Mouse (Mus musculus) stomach, embryonic 15.5 days (tissue): ENCODE results near the gene Cd3eap. TPM values are rescaled to one million over a fixed set of nuclear protein-coding genes. Genes with fewer than 3 reads are reported as not detected.

Experiments used
- ATAC-seq: fragments of 200-750 bp; cut with Nextera tagmentation; 2 replicates; pipeline ENCODE4 v1.8.0; 2017; ENCODE audit warnings: low read depth, moderate number of reproducible peaks, moderate TSS enrichment; ENCODE audit not compliant: insufficient read depth, low FRiP score
- H3K27ac ChIP-seq: fragments of 300-500 bp; sonication (generic); 2 replicates; pipeline ENCODE4 v1.5.1; 2015; ENCODE audit warnings: mild to moderate bottlenecking, inconsistent platforms
- H3K27me3 ChIP-seq: fragments of 300-500 bp; sonication (generic); replicated peaks from 2 replicates; pipeline ENCODE4 v1.6.1; 2015; ENCODE audit warnings: inconsistent platforms
- H3K36me3 ChIP-seq: fragments of 300-500 bp; sonication (generic); 2 replicates; pipeline ENCODE4 v1.6.1; 2015; ENCODE audit warnings: inconsistent platforms
- H3K4me1 ChIP-seq: fragments of 300-500 bp; sonication (generic); 2 replicates; pipeline ENCODE4 v1.6.1; 2015; ENCODE audit warnings: inconsistent platforms
- H3K4me2 ChIP-seq: fragments of 300-500 bp; sonication (generic); 2 replicates; pipeline ENCODE4 v1.6.1; 2015; ENCODE audit warnings: mild to moderate bottlenecking, inconsistent platforms
- H3K4me3 ChIP-seq: fragments of 300-500 bp; sonication (generic); replicated peaks from 2 replicates; pipeline ENCODE4 v1.5.1; 2015; ENCODE audit warnings: inconsistent platforms
- H3K9ac ChIP-seq: fragments of 300-500 bp; sonication (generic); 2 replicates; pipeline ENCODE4 v1.6.1; 2015; ENCODE audit warnings: inconsistent platforms
- H3K9me3 ChIP-seq: fragments of 300-500 bp; sonication (generic); 2 replicates; pipeline ENCODE4 v1.6.1; 2016; ENCODE audit warnings: inconsistent platforms
- WGBS: fragments of 180-500 bp; shearing (Covaris S2); methylation state at CpG from one replicate; pipeline ENCODE4 v1.1.7; 2015; 5-methylcytosine and 5-hydroxymethylcytosine counted together
- polyA plus RNA-seq: library from polyadenylated mRNA; unstranded; fragments of >200 nt; fragmentation: Nextera tagmentation; extraction: Ambion mirVana; gene quantifications from 2 replicates; pipeline ENCODE4 v1.2.1, GENCODE M21; 2015

Gene Cd3eap
- polyA plus RNA-seq, 1 experiment from 2014 or later, result 26.1 TPM

DNA sequence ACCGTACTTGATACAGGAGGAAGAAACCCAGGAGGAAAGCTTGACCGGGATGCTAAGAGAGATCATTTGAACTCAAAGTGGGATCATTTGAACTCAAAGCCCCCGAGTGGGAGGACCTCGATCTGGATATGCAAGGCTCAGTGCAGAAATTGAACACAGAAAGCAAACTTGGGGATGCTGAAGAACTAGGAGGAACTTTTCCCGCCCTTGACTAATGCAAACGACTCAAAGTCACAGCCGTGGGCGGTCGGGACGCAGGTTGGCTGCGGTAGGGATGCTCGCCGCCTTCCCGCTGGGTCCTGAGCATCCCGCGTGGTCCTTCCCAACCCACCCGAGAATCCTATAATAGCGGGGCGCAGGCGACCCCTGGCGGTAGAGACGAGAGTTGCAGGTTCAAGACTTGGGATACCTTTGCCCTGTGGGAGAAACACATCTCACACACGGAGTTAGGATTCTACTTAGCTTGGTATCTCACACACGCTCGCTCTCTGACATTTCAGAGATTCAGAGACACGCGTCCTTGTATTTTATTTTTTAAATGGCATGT is 16.7 kb downstream of the Cd3eap start:
- no peaks in the 10 kb centered on the region for H3K36me3 ChIP-seq
- peak overlapping the region; percentile 50 for H3K4me3 ChIP-seq
- H3K27ac ChIP-seq, result peak overlapping the region; percentile 71; the same call in 1 of the 2 replicates
- H3K9ac ChIP-seq, result peak overlapping the region; percentile 39; the same call in 1 of the 2 replicates
- H3K9me3 ChIP-seq, result no peaks in the 10 kb centered on the region
- no peak for ATAC-seq
- H3K4me2 ChIP-seq, result peak overlapping the region; percentile 96
- WGBS, result under 1% methylated on average over 27 of the region's 27 CpGs
- peaks cover 3% of the 10 kb centered on the region; the same call in 1 of the 2 replicates for H3K27me3 ChIP-seq
- H3K4me1 ChIP-seq, result peaks cover 28% of the 10 kb centered on the region

DNA sequence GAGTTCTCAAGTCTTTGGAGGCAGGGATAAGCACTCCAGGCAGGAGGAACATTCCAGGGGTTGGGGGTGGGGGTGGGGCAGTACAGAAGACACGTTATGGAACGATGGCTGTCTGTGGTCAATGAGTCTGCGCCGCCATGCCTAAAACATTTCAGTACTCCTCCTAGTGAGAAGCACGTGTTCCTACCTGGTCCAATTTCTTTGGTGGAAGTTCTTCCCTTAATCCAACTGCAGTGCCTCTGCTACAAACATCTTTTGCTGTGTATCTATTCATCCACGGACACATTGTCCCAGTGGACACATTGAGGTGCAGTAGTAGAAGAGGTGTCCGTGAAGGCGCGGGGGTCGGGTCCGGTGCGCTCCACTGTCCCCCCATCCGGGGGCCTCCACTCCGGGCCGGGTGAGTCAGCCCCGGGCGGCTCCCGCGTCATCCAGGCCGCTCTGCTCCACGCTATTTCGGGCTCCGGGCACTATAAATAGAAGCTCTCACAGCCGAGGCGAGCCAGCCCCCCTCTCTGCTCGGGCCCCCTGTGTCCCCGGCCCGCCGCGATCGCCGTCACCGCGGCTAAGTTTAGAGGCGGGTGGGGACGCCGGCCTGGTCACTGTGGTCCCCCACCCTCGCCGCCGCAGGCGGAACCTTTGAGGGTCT is 17.4 kb downstream of the Cd3eap start:
- H3K4me2 ChIP-seq, result peak overlapping the region; percentile 96
- H3K4me1 ChIP-seq, result peaks cover 31% of the 10 kb centered on the region
- H3K9me3 ChIP-seq, result no peaks in the 10 kb centered on the region
- H3K36me3 ChIP-seq, result no peaks in the 10 kb centered on the region
- H3K27ac ChIP-seq, result peak overlapping the region; percentile 71; the same call in 1 of the 2 replicates
- H3K9ac ChIP-seq, result peak overlapping the region; percentile 39; the same call in 1 of the 2 replicates
- WGBS, result 1% methylated on average over 39 of the region's 41 CpGs
- peaks cover 3% of the 10 kb centered on the region; the same call in 1 of the 2 replicates for H3K27me3 ChIP-seq
- no peak for ATAC-seq
- peak overlapping the region; percentile 50 for H3K4me3 ChIP-seq

DNA sequence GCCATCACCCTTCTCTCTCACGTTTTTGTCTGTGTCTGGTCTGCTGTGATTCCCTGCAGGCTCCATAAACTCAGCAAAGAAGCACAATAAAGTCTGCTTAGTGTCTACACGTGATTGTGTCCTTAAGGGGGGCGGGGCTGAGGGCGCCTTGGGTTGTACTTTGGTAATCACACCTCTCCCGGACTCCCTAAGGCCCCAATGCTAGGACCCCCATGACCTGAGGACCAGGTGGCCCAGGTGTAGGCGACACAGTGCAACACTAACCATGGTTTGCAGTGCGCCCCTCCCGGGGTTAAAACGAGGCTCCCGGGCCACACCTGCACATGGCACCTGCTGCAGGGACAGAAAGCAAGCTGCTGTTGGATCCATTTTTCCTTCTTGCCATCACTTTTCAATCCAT is 18.0 kb downstream of the Cd3eap start:
- Histone ChIP-seq H3K4me2 (peak overlapping the region; percentile 96), H3K9ac (no peak overlapping the region), H3K4me1 (peaks cover 31% of the 10 kb centered on the region), H3K9me3 (no peaks in the 10 kb centered on the region), H3K4me3 (peak overlapping the region; percentile 50), H3K36me3 (no peaks in the 10 kb centered on the region), H3K27ac (no peak overlapping the region), H3K27me3 (peaks cover 3% of the 10 kb centered on the region; the same call in 1 of the 2 replicates)
- no peak for ATAC-seq
- WGBS, result 18% methylated on average over 10 of the region's 10 CpGs

DNA sequence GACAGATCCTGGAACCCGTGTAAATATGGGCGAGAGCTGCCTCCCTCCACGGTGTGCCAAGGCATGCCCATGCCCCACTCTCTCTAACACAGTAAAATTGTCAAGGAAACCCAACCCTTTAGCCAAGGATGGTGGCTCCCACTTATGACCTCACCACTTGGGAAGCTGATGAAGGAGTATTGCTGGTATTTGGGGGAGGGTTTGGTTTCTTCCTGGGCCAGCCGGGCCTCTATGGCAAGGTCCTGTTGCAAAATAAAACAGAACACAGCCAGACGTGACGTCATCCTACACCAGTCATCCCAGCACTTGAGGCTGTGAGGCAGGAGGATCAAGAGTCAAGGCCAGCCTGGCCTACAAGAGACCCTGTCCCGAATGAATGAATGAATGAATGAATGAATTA is 20.7 kb downstream of the Cd3eap start:
- Histone ChIP-seq H3K4me2 (no peak overlapping the region), H3K4me3 (no peak overlapping the region), H3K4me1 (peaks cover 23% of the 10 kb centered on the region), H3K9me3 (no peaks in the 10 kb centered on the region), H3K36me3 (no peaks in the 10 kb centered on the region), H3K27me3 (peaks cover 3% of the 10 kb centered on the region; the same call in 1 of the 2 replicates), H3K27ac (no peak overlapping the region), H3K9ac (no peak overlapping the region)
- WGBS, result 60% methylated on average over 7 of the region's 7 CpGs
- no peak for ATAC-seq

DNA sequence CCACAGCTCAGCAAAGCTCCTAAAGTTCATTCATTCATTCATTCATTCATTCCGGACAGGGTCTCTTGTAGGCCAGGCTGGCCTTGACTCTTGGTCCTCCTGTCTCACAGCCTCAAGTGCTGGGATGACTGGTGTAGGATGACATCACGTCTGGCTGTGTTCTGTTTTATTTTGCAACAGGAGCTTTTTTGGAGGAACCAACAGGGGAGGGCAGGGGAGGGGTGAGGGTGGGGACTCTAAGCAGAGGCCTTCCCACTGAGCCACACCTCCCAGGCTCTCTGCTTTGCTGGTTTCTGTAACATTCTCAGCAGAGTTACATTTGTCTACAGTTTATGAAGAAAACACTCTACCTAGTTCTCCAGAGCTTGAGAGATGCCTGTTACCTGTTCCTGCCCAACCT is 21.2 kb downstream of the Cd3eap start:
- Histone ChIP-seq H3K9me3 (no peaks in the 10 kb centered on the region), H3K4me2 (no peak overlapping the region), H3K27me3 (peaks cover 3% of the 10 kb centered on the region; the same call in 1 of the 2 replicates), H3K4me3 (no peak overlapping the region), H3K9ac (no peak overlapping the region), H3K4me1 (peaks cover 20% of the 10 kb centered on the region), H3K36me3 (no peaks in the 10 kb centered on the region), H3K27ac (no peak overlapping the region)
- 62% methylated on average over 2 of the region's 2 CpGs for WGBS
- no peak for ATAC-seq

DNA sequence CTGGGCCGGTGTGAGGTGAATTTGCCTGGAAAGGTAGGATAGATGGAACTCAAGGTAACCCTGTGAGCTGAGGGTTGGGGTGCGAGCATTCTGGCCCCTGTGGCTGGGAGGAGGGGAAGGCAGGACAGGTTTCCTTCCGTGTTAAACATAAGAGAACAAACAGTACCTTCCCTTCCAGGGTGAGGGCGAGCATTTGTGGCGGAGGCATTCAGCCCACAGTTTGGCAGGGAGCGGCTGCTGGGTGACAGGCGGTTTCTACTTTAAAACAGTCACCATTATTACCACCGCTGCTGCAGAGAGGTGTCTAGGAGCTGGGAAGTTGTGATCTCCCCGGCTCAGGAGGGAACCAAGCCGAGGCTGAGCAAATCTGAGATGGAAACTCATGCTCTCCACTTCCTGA is 22.2 kb downstream of the Cd3eap start:
- 49% methylated on average over 10 of the region's 10 CpGs for WGBS
- no peak overlapping the region for H3K4me2 ChIP-seq

DNA sequence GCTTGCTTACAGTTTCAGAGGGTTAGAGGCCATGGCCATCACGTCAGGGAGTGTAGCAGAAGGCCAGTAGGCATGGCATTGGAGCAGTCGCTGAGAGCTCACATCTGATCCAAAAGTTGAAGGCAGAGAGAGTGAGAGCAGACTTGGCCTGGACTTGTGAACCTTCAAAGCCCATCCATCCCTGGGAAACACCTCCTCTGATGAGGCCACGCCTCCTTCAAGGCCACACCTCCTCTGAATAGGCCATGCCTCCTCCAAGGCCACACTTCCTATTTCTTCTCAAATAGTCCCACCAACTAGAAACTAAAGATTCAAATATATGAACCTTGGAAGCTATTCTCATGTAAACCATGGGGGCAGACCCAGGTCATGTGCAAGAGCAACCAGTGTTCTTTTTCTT is 23.7 kb downstream of the Cd3eap start:
- 41% methylated on average over 3 of the region's 3 CpGs for WGBS
- no peak overlapping the region for H3K27ac ChIP-seq
- no peaks in the 10 kb centered on the region for H3K27me3 ChIP-seq

More for the DNA sequence above, 22.2 kb downstream of the Cd3eap start:
- Histone ChIP-seq H3K27me3 (no peaks in the 10 kb centered on the region), H3K27ac (no peak overlapping the region), H3K9ac (no peak overlapping the region), H3K4me3 (no peak overlapping the region), H3K9me3 (no peaks in the 10 kb centered on the region), H3K4me1 (peaks cover 15% of the 10 kb centered on the region), H3K36me3 (no peaks in the 10 kb centered on the region)
- no peak for ATAC-seq

DNA sequence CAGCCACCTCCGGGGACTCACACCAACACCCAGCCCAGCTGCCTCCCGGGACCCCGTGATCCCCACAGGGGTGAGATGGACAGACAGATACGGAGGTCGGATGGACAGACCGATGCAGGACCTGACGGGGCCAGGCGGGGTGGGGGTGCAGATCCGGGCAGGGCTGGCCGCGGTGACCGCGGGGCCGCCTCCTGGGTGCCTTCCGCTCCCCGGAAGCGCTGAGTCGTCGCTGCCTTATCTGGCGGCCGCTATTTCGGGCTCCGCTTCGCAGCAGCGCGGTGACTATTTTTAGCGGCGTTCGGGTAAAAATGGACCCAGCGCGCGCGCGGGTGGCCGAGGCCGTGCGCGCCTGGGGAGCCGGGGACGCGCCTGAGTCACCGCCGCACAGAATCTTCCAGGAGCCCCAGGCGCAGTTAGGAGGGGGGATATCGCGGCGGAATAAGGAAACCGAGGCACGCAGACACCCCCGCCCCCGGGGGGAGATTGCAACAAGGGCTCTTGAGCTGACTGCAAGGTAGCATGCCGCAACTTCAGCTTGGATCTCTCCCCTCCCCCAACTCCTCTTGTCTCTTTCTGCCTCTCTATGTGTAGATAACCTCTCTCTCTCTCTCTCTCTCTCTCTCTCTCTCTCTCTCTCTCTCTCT is 26.5 kb downstream of the Cd3eap start:
- peak overlapping the region; percentile 61 for H3K4me3 ChIP-seq
- H3K27ac ChIP-seq, result peak overlapping the region; percentile 64
- peaks cover 8% of the 10 kb centered on the region; the same call in 1 of the 2 replicates for H3K4me1 ChIP-seq
- no peaks in the 10 kb centered on the region for H3K36me3 ChIP-seq
- H3K9ac ChIP-seq, result peak overlapping the region; percentile 67
- WGBS, result 0% methylated on average over 51 of the region's 52 CpGs
- no peaks in the 10 kb centered on the region for H3K27me3 ChIP-seq
- no peaks in the 10 kb centered on the region for H3K9me3 ChIP-seq
- peak; percentile 68 for ATAC-seq
- peak overlapping the region; percentile 86 for H3K4me2 ChIP-seq

More for the DNA sequence above, 23.7 kb downstream of the Cd3eap start:
- no peak for ATAC-seq
- Histone ChIP-seq H3K4me1 (peaks cover 6% of the 10 kb centered on the region; the same call in 1 of the 2 replicates), H3K9me3 (no peaks in the 10 kb centered on the region), H3K36me3 (no peaks in the 10 kb centered on the region), H3K9ac (no peak overlapping the region), H3K4me3 (no peak overlapping the region), H3K4me2 (no peak overlapping the region)

DNA sequence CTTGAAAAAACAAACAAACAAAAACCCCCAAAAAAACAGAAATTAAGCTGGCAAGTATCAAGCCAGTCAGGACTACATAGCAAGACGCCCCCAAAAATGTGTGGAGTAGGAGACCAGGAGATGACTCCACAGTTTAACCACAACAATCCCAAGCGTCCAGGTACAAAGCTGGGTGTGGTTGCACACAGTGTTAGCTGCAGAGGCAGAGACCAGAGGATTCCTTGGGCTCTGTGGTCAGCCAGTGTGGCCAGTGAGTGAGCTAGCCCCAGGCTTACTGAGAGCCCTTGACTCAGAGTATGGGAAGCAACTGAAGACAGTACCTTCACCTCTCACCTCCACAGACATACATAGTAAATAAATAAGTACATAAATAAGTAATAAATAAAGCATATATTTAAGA is 27.4 kb downstream of the Cd3eap start:
- Histone ChIP-seq H3K27ac (no peak overlapping the region), H3K27me3 (no peaks in the 10 kb centered on the region), H3K9me3 (no peaks in the 10 kb centered on the region), H3K4me2 (no peak overlapping the region), H3K9ac (no peak overlapping the region), H3K36me3 (no peaks in the 10 kb centered on the region), H3K4me3 (no peak overlapping the region), H3K4me1 (peaks cover 13% of the 10 kb centered on the region)
- WGBS, result 62% methylated on average over 2 of the region's 2 CpGs
- no peak for ATAC-seq

DNA sequence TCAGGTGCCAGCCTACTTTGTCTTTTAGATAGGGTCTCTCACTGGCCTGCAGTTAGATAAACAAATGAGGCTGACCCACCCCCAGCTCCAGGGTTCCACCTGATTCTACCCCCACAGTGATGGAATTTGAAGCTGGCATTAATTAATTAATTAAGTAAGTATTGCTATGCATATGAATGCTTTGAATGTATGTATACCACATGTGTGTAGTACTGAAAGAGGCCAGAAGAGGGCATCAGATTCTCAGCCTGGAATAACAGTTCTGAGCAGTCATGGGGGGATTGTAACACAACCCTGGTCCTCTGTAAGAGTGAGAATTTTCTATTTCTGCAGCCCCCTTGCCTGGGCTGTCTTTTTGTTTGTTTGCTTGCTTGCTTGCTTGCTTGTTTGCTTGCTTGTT is 30.9 kb downstream of the Cd3eap start:
- peaks cover 23% of the 10 kb centered on the region for H3K4me1 ChIP-seq
- H3K9me3 ChIP-seq, result no peaks in the 10 kb centered on the region
- H3K4me2 ChIP-seq, result no peak overlapping the region
- no peak overlapping the region for H3K4me3 ChIP-seq
- H3K27ac ChIP-seq, result no peak overlapping the region
- H3K9ac ChIP-seq, result no peak overlapping the region
- ATAC-seq, result no peak
- no peaks in the 10 kb centered on the region for H3K36me3 ChIP-seq
- H3K27me3 ChIP-seq, result no peaks in the 10 kb centered on the region

DNA sequence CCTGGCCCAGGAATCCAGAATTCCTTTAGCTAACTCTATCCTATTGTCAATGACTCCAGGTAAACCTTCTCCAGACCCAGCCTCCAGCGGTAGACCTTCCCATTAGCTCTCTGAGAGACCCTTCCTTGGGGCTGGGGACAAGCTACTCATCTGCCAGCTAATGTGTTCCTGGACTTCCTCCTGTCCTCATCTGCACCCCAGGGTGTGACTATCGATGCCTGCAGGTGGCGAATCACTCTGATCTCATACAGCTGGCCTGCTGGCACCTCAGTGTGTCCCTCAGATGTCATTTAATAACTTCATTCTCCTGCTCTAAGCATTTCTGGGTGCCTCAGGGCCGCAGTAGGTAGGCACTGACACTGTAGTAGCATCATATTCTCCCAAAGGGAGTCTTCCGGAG is 31.5 kb downstream of the Cd3eap start:
- Histone ChIP-seq H3K27ac (peak overlapping the region; percentile 42; the same call in 1 of the 2 replicates), H3K36me3 (no peaks in the 10 kb centered on the region), H3K4me3 (no peak overlapping the region), H3K9me3 (no peaks in the 10 kb centered on the region), H3K4me2 (0 out of 2 replicates have a peak overlapping the region, but pooled peaks have one; percentile 70), H3K4me1 (peaks cover 23% of the 10 kb centered on the region), H3K27me3 (no peaks in the 10 kb centered on the region), H3K9ac (no peak overlapping the region)
- no peak for ATAC-seq
- 72% methylated on average over 5 of the region's 5 CpGs for WGBS

DNA sequence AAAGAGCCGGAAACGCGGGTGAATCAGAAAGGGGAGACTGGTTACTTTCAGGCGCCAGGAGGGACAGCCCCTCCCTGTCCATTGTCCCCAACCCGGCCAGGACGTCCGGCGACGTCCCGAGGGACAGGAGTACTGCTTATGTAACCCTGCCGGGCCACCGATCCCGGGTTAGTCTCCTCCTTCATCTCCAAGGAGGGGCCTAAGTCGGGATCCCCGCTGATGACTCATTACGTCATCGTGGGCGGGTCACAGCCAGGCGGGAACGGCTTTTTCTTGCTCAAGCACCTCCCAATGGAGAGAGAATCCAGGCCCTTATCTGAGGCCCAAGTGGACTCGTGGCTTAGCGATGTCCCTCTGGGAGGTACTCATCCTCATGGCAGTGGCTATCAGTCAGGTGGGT is 32.2 kb downstream of the Cd3eap start:
- Histone ChIP-seq H3K9me3 (no peaks in the 10 kb centered on the region), H3K4me1 (peaks cover 19% of the 10 kb centered on the region), H3K4me2 (peak overlapping the region; percentile 70), H3K27ac (peak overlapping the region; percentile 82), H3K4me3 (peak overlapping the region; percentile 41), H3K9ac (0 out of 2 replicates have a peak overlapping the region, but pooled peaks have one; percentile 25), H3K36me3 (no peaks in the 10 kb centered on the region), H3K27me3 (no peaks in the 10 kb centered on the region)
- WGBS, result under 1% methylated on average over 22 of the region's 22 CpGs
- ATAC-seq, result peak; percentile 67
